Mouse (Mus musculus): ENCODE measurements around the gene Sec14l2.

Gene Sec14l2

GRCm38 (mm10) chr11:4098816-4099215, 24.4 kb downstream of the Sec14l2 start:
- DNase-seq (ENCODE audit: low spot score), result no peak

- no peak for DNase-seq (ENCODE audit: low spot score)
Observed at GRCm38 (mm10) chr11:4098120-4098519, 25.1 kb downstream of the Sec14l2 start.

GRCm38 (mm10) chr11:4097091-4097621, 26.1 kb downstream of the Sec14l2 start:
- no peak for DNase-seq (ENCODE audit: low spot score)

GRCm38 (mm10) chr11:4096054-4096984, 26.9 kb downstream of the Sec14l2 start:
- peak; percentile 99 for DNase-seq (ENCODE audit: low spot score)

DNA sequence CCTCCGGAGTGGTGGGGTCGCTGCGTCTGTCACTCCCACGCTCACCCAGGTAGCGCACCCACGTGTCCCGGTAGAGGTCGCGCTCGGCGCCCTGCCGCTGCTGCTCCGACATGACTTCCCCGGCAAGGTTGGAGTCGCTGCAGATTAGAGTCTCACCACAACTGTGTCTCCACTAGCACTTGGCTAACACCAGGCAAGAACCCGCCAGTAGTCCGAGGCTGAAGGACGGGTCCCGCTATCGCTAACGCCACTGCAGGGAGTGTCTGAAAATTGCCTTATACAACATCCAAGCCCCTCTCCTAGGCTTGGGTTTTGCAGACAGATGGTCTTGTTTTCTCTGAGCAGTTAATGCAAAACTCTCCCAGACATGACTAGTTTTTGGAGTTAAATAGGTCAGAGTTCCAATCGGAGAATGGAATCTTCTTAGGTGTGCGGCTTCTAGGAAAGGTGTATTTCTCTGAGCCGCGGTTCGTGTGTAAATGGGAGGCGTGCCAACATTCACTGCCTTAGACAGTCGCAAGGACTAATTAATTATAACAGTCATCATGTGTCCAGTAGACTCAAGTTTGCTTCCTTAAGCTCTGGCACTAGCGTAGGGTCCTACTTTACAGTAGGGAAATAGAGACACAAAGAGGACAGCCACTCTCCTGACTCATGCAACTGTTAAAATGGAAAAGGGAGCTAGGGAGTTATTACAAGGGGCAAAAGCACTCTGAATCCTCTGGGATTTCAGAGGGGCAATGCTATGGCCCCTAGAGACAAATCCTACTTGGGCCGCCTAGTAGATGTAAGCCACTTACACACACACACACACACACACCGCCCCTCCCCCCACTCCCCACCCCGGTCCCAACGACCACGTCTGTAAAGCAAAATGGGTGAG, 27.8 kb downstream of the Sec14l2 start, which contains the start of gene Mtfp1:
Gene Mtfp1, minus strand, starts transcription at position 275 of the 883 bp plus-strand sequence.
- peak; percentile 69 for DNase-seq (ENCODE audit: low spot score)

DNA sequence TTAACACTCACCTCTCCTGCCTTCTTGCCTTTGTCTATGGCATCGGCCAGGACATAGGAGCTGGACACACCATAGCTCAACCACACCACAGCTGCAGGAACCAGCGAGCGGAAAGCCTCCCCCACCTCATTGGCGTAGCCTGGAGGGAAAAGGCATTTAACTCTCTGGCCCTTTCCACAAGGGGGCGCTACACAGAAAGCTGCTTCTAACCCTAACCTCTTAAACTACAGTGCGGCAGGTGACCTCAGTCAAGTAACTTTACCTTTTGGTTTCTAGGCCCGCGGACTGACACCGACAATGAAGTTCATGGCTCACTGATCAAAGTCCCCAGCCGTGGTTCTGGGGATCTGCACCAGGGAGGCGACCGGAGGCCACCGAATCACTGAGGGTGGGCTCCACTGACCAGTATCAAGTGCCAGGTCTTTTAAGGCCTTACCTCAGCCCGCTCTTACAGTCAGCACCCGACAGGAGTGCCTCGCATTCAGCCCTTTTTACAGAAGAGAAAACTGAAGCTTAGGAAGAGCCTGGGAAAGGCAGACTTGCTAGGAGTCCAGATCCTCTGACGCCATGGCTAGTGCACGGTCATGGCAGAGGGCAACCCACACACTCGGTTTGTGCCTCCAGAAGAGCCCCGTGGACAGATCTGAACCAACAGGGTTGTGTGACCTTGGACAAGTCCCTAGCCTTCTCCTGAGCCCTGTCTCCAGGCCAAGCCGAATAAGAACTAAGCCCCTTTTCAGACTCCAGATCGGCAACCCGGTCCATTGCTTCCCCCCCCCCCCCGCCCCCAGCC, 28.6 kb downstream of the Sec14l2 start:
- peak; percentile 84 for DNase-seq (ENCODE audit: low spot score)

DNA sequence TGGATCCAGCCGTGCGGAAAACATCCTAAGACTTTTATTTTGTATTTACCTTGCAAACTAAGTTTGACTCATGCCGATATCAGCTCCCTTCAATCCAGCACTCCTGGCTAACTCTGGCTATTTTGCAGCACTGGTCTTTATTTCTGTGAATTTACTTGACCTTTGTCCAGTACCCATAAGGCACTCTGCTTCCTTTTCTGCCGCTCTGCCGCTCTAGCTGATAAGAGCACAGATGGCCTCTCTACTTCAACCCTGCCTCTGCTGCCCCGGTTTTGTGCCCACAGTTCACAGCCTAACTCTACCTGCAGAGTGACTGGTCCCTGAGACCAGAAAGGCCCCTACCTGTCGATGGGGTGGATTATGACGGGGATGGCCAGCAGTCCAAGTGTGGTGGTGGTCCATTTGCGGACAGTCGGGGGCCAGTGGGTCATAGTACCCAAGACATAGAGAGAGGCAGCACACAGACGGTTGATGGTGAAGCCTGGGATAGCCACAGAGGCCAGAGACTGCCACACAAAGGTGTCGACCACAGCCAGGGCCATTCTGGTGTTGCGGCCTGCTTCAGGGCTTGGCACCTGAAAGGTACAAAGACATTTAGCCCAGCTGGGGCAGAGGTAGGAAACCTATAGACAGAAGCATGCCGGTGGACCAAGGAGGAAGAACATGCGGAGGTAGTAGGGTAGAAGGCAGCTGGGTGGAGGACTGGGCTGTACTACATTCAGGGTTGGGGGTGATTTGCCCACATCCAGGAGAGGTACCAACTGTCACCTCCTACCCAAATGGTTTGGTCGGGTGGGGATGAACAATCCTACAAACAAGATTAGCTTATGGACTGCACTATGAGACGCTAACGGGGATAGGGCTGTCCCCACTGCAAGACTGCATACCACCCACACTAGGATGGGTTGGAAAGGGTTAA, 29.5 kb downstream of the Sec14l2 start:
- no peak for DNase-seq (ENCODE audit: low spot score)

GRCm38 (mm10) chr11:4087267-4087666, 35.9 kb downstream of the Sec14l2 start:
- DNase-seq (ENCODE audit: low spot score), result peak; percentile 62

- DNase-seq (ENCODE audit: low spot score), result no peak
Observed at GRCm38 (mm10) chr11:4086246-4086645, 37.0 kb downstream of the Sec14l2 start.

DNA sequence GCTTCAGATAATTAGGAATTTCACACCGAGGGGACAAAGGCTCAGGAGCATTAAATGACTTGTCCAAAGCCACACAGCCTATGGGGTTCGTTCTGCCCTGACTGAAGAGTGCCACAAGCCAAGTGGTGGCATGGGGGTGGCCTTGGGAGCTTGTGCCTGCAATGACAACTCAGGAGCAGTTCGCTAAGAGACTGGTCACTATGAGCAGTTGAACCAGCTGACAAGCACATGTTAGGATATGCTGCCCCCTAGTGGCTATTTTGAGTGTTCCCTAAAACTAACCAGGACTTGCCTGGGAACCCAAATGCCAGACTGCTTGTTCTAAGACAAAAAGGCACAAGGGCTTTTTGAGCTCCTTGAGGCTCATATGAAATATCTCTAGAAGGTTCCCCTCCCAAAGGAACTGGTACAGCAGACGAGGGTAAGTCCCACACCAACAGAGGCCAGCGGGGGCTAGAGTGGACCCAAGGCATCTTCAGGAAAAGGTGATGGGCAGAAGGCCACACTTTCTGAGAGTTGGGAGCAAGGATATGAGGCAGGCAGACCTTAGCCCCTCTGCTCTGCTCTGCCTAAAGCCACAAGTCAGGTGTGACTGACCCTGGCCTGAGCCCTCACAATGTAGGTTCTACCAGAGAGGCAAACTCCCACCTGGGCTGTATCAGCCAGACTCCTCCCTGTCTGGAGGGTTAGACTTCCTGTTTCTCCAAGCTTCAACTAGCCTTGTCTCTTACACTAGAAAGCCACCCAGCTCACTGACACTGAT, 39.7 kb downstream of the Sec14l2 start:
- peak; percentile 83 for DNase-seq (ENCODE audit: low spot score)

- DNase-seq (ENCODE audit: low spot score), result peak; percentile 83
Observed at GRCm38 (mm10) chr11:4080219-4080618, 43.0 kb downstream of the Sec14l2 start.

- no peak for DNase-seq (ENCODE audit: low spot score)
Observed at GRCm38 (mm10) chr11:4078267-4078933, 44.8 kb downstream of the Sec14l2 start.

DNA sequence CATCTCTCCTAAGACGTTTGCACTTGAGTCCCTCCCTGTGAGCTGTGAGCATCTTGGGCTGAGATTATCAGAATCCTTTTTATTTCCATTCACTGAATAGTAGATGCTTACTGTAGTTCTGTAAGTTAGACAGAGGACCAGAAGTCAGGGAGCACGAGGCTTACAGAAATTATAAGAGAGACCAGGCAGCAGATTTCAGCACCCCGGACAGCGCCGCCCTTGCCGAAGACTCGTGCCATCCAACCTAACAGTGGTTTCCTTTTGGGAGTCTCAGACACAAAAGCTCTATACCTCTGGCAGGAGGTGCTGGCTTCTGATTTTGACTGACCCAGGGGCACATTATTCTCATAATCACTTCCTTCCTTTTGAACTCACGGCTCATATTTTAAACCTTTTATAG, 46.6 kb downstream of the Sec14l2 start:
- no peak for DNase-seq (ENCODE audit: low spot score)

GRCm38 (mm10) chr11:4069664-4070063, 53.6 kb downstream of the Sec14l2 start:
- DNase-seq (ENCODE audit: low spot score), result peak; percentile 36

DNA sequence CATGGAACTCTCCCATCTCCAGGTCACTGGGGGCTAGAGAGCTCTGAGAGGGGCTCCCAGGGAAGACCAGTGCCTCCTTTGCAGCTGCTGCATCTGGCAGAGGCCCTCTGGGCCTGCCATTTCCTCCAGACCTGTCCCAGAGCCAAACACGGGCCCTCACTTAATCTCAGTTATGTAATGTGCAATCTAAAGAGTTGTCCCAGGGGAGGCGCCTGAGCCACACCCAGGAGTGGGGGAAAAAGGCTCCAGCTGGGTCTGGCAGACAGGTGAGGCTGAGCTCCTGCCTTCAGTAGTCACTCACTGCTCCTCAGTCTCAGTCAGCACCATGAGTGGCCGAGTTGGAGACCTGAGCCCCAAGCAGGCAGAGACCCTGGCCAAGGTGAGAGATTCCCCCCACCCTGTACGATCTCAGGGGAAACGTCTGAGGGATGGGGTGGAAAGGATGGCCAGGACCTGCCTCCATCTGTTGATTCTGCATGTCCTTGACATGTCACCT, 58.5 kb downstream of the Sec14l2 start, which contains the start of gene Sec14l3:
Gene Sec14l3, plus strand, starts transcription at position 215 of the 496 bp plus-strand sequence.
- no peak for DNase-seq (ENCODE audit: low spot score)

DNA sequence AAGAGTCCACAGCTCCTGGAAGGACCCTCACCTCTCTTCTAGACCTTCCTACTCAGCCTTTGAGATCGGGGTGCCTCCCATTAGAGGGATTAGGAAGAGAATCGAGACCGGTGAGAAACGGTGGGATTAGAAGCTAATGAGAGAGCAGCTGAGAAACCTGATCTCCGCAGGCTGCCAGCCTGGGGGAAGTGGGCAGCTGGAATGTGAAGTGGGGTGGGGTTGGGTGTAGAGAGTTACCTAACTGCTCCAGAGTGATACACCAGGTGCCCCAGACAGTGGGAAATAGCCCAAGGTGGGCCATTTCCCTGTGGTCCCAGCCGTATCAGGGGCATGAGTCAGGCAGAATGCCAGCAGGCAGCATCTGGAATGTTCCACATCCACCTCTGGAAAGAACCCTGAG, 60.2 kb downstream of the Sec14l2 start:
- DNase-seq (ENCODE audit: low spot score), result no peak

DNA sequence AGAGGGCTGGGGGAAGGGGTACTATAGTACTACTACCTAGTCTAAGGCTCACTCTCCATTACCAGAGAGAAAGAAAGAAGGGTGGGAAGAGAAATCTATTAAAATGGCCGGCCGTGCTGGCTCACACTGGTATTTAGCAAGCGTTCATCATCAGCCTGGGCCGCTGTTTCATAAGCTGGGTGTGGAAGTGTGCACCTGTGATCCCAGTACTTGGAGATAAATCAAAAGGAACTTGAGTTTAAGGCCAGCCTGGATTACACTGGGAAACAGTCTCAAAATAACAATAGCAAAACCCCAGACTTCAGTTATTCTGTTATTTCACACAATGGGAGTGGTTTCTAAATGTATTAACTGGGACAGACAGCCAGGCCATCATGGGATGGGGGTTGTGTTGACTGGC, 60.7 kb downstream of the Sec14l2 start:
- DNase-seq (ENCODE audit: low spot score), result no peak

DNA sequence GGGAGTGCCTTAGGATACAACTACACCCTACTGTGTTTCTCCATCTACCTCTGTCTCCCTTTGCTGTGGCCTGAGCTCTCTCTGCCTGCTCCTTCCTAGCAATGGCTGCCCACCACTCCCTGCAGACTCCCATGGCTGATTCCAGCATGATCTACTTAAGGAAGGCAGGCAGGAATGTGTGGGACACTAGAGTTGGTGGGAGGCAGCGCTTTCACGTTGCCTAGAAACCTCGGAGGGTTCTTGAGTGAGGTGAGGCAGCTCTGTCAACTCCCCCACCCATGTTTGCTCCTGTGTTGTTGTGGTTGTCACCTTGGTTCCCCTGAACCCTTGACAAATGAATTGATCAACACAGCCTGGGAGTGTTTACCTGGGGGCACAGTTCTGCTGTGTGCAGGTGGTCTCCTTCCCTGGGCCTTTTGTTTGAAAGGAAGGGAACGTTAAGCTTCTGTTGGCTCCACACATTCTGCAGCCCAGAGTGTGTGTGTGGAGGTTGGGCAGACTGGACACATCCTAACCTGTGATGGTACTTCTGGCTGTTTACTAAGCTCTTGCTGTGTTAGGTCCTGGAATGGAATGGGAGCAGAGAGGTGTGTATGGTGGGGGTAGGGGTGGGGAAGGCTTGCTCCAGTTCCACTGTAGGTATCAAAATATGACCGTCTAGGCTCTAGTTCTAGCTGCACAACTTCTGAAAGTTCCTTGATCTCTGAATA, 62.2 kb downstream of the Sec14l2 start:
- DNase-seq (ENCODE audit: low spot score), result no peak
